ENCODE assay signal across 16 mouse cellular contexts in the genomic region with DNA sequence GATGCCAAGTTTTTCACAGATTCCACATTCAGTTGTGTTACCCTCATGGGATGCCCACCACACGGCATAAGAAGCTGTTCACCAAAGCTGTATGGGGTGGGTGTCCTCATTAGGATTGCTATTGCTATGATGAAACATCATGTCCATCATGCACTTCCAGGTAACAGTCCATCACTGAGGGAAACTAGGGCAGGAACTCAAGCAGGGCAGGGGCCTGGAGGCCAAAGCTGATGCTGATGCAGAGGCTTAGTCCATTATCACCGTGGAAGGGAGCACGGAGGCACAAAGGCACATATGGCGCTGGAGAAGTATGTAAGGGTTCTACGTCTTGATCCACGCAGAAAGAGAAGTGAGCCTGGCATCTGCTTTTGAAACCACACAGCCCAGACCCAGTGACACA.
"Had no signal": no experiment of that assay in that cellular context is flagged by ENCODE, and none has a peak within 500 bp of the region (broad histone marks: within the 10 kb centered on the region; RNA-seq: fewer than 3 reads in every experiment).

No protein-coding gene starts in this region.

- H3K36me3 ChIP-seq: neural tube, embryonic 13.5 days; neural tube, embryonic 15.5 days; stomach, embryonic 15.5 days had no signal

- H3K4me1 ChIP-seq: neural tube, embryonic 13.5 days; neural tube, embryonic 15.5 days; stomach, embryonic 15.5 days had no signal

- H3K27me3 ChIP-seq: neural tube, embryonic 13.5 days; neural tube, embryonic 15.5 days; stomach, embryonic 15.5 days had no signal

- H3K9ac ChIP-seq: neural tube, embryonic 13.5 days; neural tube, embryonic 15.5 days; stomach, embryonic 15.5 days had no signal

- H3K4me2 ChIP-seq: neural tube, embryonic 13.5 days; neural tube, embryonic 15.5 days; stomach, embryonic 15.5 days had no signal

- DNase-seq: retina, postnatal 1 day; right cerebral cortex, adult 18-20 months; right cerebral cortex, postnatal 14 days; right cerebral cortex, postnatal 25 days; right cerebral cortex, postnatal 4 days; spleen, adult 18-20 months; thymus, adult 18-20 months; thymus, adult 2 months; thymus, postnatal 14 days; thymus, postnatal 25 days; thymus, postnatal 36 days; thymus, postnatal 4 days had no signal

- H3K4me3 ChIP-seq: neural tube, embryonic 13.5 days; neural tube, embryonic 15.5 days; stomach, embryonic 15.5 days had no signal

- H3K27ac ChIP-seq: neural tube, embryonic 13.5 days; neural tube, embryonic 15.5 days; stomach, embryonic 15.5 days; stomach, postnatal 0 days had no signal

- H3K9me3 ChIP-seq: neural tube, embryonic 13.5 days; neural tube, embryonic 15.5 days; stomach, embryonic 15.5 days had no signal
